ENCODE assay signal across 28 mouse cellular contexts in the genomic region with DNA sequence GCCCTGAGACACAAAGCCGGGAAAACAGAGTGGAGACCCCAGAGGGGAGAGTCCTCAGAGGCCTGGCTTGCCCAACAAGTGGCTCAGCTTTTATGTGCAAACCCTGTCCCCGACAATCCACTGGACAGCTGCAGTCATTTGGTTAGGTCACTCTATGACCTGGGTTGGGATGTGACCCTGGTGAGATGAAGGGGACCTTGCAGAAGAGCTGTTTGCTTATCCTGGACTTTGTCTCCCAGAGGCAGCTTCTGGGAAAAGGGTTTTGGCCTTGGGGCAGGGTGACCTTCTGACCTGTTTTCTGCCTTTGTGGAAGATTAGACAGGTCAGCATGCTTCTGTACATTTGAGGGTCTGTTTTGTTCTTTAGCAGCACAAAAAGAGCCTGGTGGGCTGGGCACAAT. TPM values are rescaled to one million over a fixed set of nuclear protein-coding genes. Genes with fewer than 3 reads are reported as not detected.
DNase-seq lines count a peak whose midpoint lies in the region; ATAC-seq lines count a peak whose summit lies in the region.
"Had no signal": no experiment of that assay in that cellular context is flagged by ENCODE, and none has a peak within 500 bp of the region (broad histone marks: within the 10 kb centered on the region; RNA-seq: fewer than 3 reads in every experiment).

No protein-coding gene starts in this region.

- H3K4me1 ChIP-seq in heart, embryonic 10.5 days = no peaks in the 10 kb centered on the region
- 0 out of 2 replicates have a peak, but pooled peaks cover 5% of the 10 kb centered on the region for H3K4me1 ChIP-seq in liver, embryonic 12.5 days
- H3K4me1 ChIP-seq in stomach, embryonic 15.5 days = no peaks in the 10 kb centered on the region
- no peaks in the 10 kb centered on the region for H3K4me1 ChIP-seq in midbrain, embryonic 11.5 days (ENCODE audit: control insufficient read depth, insufficient read depth, low read length)
- H3K4me1 ChIP-seq: forebrain, embryonic 13.5 days; heart, embryonic 15.5 days; limb, embryonic 13.5 days; midbrain, embryonic 12.5 days had no signal

- no peak overlapping the region for H3K4me3 ChIP-seq in heart, embryonic 10.5 days
- H3K4me3 ChIP-seq in liver, embryonic 12.5 days = no peak overlapping the region
- no peak overlapping the region for H3K4me3 ChIP-seq in stomach, embryonic 15.5 days (replicated peaks)
- no peak overlapping the region for H3K4me3 ChIP-seq in midbrain, embryonic 11.5 days (ENCODE audit: low read depth, low read length)
- H3K4me3 ChIP-seq: forebrain, embryonic 13.5 days; heart, adult 2 months; heart, embryonic 15.5 days; limb, embryonic 13.5 days; midbrain, embryonic 12.5 days had no signal

- H3K27ac ChIP-seq in heart, embryonic 10.5 days = no peak overlapping the region
- peak overlapping the region; percentile 68 for H3K27ac ChIP-seq in liver, embryonic 12.5 days
- no peak overlapping the region for H3K27ac ChIP-seq in stomach, embryonic 15.5 days
- no peak overlapping the region for H3K27ac ChIP-seq in midbrain, embryonic 11.5 days (ENCODE audit: low read depth, low read length)
- H3K27ac ChIP-seq: forebrain, embryonic 13.5 days; heart, embryonic 15.5 days; limb, embryonic 13.5 days; midbrain, embryonic 12.5 days had no signal

- H3K4me2 ChIP-seq in liver, embryonic 12.5 days = no peak overlapping the region
- no peak overlapping the region for H3K4me2 ChIP-seq in stomach, embryonic 15.5 days
- no peak overlapping the region for H3K4me2 ChIP-seq in midbrain, embryonic 11.5 days
- H3K4me2 ChIP-seq: forebrain, embryonic 13.5 days; heart, embryonic 15.5 days; limb, embryonic 13.5 days; midbrain, embryonic 12.5 days had no signal

- H3K9ac ChIP-seq in liver, embryonic 12.5 days = no peak overlapping the region
- H3K9ac ChIP-seq in stomach, embryonic 15.5 days = no peak overlapping the region
- H3K9ac ChIP-seq in midbrain, embryonic 11.5 days (ENCODE audit: low read length) = no peak overlapping the region
- H3K9ac ChIP-seq: forebrain, embryonic 13.5 days; heart, embryonic 15.5 days; limb, embryonic 13.5 days; midbrain, embryonic 12.5 days had no signal

- intact Hi-C loops in heart, postnatal 25 days (cut with DNase I) = loop anchor here (2.0 to 10.0 kb wide), 3 partner anchors 62 to 120 kb away; a partner anchor contains a TSS

- WGBS in heart, embryonic 10.5 days = 80% methylated on average over 2 of the region's 2 CpGs
- 60% methylated on average over 2 of the region's 2 CpGs for WGBS in liver, embryonic 12.5 days (ENCODE audit: insufficient replicate concordance)
- 77% methylated on average over 2 of the region's 2 CpGs for WGBS in stomach, embryonic 15.5 days
- WGBS in midbrain, embryonic 11.5 days = 76% methylated on average over 2 of the region's 2 CpGs

- no peaks in the 10 kb centered on the region for H3K36me3 ChIP-seq in heart, embryonic 10.5 days
- no peaks in the 10 kb centered on the region for H3K36me3 ChIP-seq in liver, embryonic 12.5 days
- no peaks in the 10 kb centered on the region for H3K36me3 ChIP-seq in stomach, embryonic 15.5 days
- H3K36me3 ChIP-seq in midbrain, embryonic 11.5 days (ENCODE audit: control insufficient read depth, insufficient read depth, low read length) = no peaks in the 10 kb centered on the region
- H3K36me3 ChIP-seq: heart, embryonic 15.5 days; limb, embryonic 13.5 days; midbrain, embryonic 12.5 days had no signal

- peak; percentile 73 for ATAC-seq in liver, embryonic 12.5 days
- ATAC-seq in stomach, embryonic 15.5 days (ENCODE audit: insufficient read depth, low FRiP score, low read depth) = peak; percentile 34; the same call in 1 of the 2 replicates
- no peak for ATAC-seq in megakaryocyte progenitor cell, adult 5-6 weeks (replicated peaks; ENCODE audit: poor library complexity)
- ATAC-seq in midbrain, embryonic 11.5 days (ENCODE audit: low FRiP score) = no peak
- ATAC-seq: forebrain, embryonic 13.5 days had no signal

- H3K27me3 ChIP-seq in heart, embryonic 10.5 days (ENCODE audit: insufficient read depth, poor library complexity, severe bottlenecking) = peaks cover 3% of the 10 kb centered on the region; the same call in 1 of the 2 replicates
- H3K27me3 ChIP-seq in liver, embryonic 12.5 days (replicated peaks) = peaks cover 16% of the 10 kb centered on the region
- H3K27me3 ChIP-seq in stomach, embryonic 15.5 days (replicated peaks) = no peaks in the 10 kb centered on the region
- no peaks in the 10 kb centered on the region for H3K27me3 ChIP-seq in midbrain, embryonic 11.5 days (ENCODE audit: control insufficient read depth, insufficient read depth, low read length)
- H3K27me3 ChIP-seq: forebrain, embryonic 13.5 days; limb, embryonic 13.5 days had no signal

- DNase-seq in heart, embryonic 10.5 days (ENCODE audit: low spot score) = peak; percentile 68
- no peak for DNase-seq in heart, postnatal 25 days (ENCODE audit: low spot score)
- peak; percentile 11 for DNase-seq in ovary, adult 18-20 months (ENCODE audit: low spot score)
- DNase-seq in ovary, postnatal 10 days (ENCODE audit: low spot score) = no peak
- DNase-seq in midbrain, embryonic 11.5 days (ENCODE audit: low spot score, missing footprints) = no peak
- DNase-seq: cerebellum, adult 8-10 months; gastrocnemius, postnatal 10 days; kidney, adult 8-10 months; kidney, postnatal 4 days; right cerebral cortex, postnatal 14 days; spleen, adult 18-20 months had no signal

- no peaks in the 10 kb centered on the region for H3K9me3 ChIP-seq in heart, embryonic 10.5 days
- no peaks in the 10 kb centered on the region for H3K9me3 ChIP-seq in liver, embryonic 12.5 days (replicated peaks)
- H3K9me3 ChIP-seq in stomach, embryonic 15.5 days = no peaks in the 10 kb centered on the region
- no peaks in the 10 kb centered on the region for H3K9me3 ChIP-seq in midbrain, embryonic 11.5 days (ENCODE audit: control insufficient read depth, low read length)
- H3K9me3 ChIP-seq: forebrain, embryonic 13.5 days; heart, embryonic 15.5 days; limb, embryonic 13.5 days; midbrain, embryonic 12.5 days had no signal

RNA-seq across cellular contexts. Expression of a gene that starts 1.7 kb away (rescaled TPM):
- 0.16 and 2.1 TPM in 2 replicates for polyA plus RNA-seq in heart, embryonic 10.5 days (2016; fragmentation: Nextera tagmentation; extraction: Ambion mirVana)
- total RNA-seq in heart, postnatal 25 days (2021) = not detected
- 20.1 and 21.2 TPM in 2 replicates for polyA plus RNA-seq in liver, embryonic 12.5 days (2016; fragmentation: Nextera tagmentation; extraction: Ambion mirVana)
- polyA plus RNA-seq in stomach, embryonic 15.5 days (2015; fragmentation: Nextera tagmentation; extraction: Ambion mirVana) = 1.2 and 2.7 TPM in 2 replicates
- not detected in 2 replicates for total RNA-seq in megakaryocyte progenitor cell, adult 5-6 weeks (2015)
- not detected in 2 replicates for total RNA-seq in megakaryocyte progenitor cell, adult 5-6 weeks (2017)
- not detected in 2 replicates for polyA plus RNA-seq in midbrain, embryonic 11.5 days (2014; fragmentation: Nextera tagmentation; extraction: Ambion mirVana)
- total RNA-seq: heart, adult 2 months; hematopoietic stem cell, adult 5-6 weeks; layer of hippocampus, postnatal 14 days; left cerebral cortex, postnatal 14 days; MEL; monocyte, adult 5-6 weeks had no signal
- polyA plus RNA-seq: cortical plate, adult 2 months; embryonic facial prominence, embryonic 11.5 days; forebrain, embryonic 13.5 days; limb, embryonic 13.5 days; midbrain, embryonic 12.5 days; neural tube, embryonic 11.5 days; thymus, postnatal 0 days had no signal

RNA-seq across cellular contexts. Expression of a gene that starts 6.4 kb away (rescaled TPM):
- polyA plus RNA-seq in heart, embryonic 10.5 days (2016; fragmentation: Nextera tagmentation; extraction: Ambion mirVana) = 7.3 and 13.4 TPM in 2 replicates
- 1 to 10 TPM; 4.0 to 5.3 TPM for total RNA-seq in heart, postnatal 25 days (2021)
- polyA plus RNA-seq in liver, embryonic 12.5 days (2016; fragmentation: Nextera tagmentation; extraction: Ambion mirVana) = 9.3 and 9.4 TPM in 2 replicates
- polyA plus RNA-seq in stomach, embryonic 15.5 days (2015; fragmentation: Nextera tagmentation; extraction: Ambion mirVana) = 10.7 and 10.8 TPM in 2 replicates
- total RNA-seq in megakaryocyte progenitor cell, adult 5-6 weeks (2015) = 8.5 and 8.8 TPM in 2 replicates
- total RNA-seq in megakaryocyte progenitor cell, adult 5-6 weeks (2017) = 12.2 and 13.8 TPM in 2 replicates
- 17.9 and 19.2 TPM in 2 replicates for polyA plus RNA-seq in midbrain, embryonic 11.5 days (2014; fragmentation: Nextera tagmentation; extraction: Ambion mirVana)

RNA-seq across cellular contexts. Expression of a gene that starts 21.2 kb away (rescaled TPM):
- 0.64 and 5.0 TPM in 2 replicates for polyA plus RNA-seq in heart, embryonic 10.5 days (2016; fragmentation: Nextera tagmentation; extraction: Ambion mirVana)
- total RNA-seq in heart, postnatal 25 days (2021) = under 1 TPM; 0.39 to 0.64 TPM
- 74.1 and 74.2 TPM in 2 replicates for polyA plus RNA-seq in liver, embryonic 12.5 days (2016; fragmentation: Nextera tagmentation; extraction: Ambion mirVana)
- 5.3 and 15.0 TPM in 2 replicates for polyA plus RNA-seq in stomach, embryonic 15.5 days (2015; fragmentation: Nextera tagmentation; extraction: Ambion mirVana)
- total RNA-seq in megakaryocyte progenitor cell, adult 5-6 weeks (2015) = not detected in 2 replicates
- not detected in 2 replicates for total RNA-seq in megakaryocyte progenitor cell, adult 5-6 weeks (2017)
- 0.48 and 0.57 TPM in 2 replicates for polyA plus RNA-seq in midbrain, embryonic 11.5 days (2014; fragmentation: Nextera tagmentation; extraction: Ambion mirVana)
- total RNA-seq: hematopoietic stem cell, adult 5-6 weeks; MEL; monocyte, adult 5-6 weeks had no signal
- polyA plus RNA-seq: neural tube, embryonic 11.5 days had no signal

RNA-seq across cellular contexts. Expression of a gene that starts 56.5 kb away (rescaled TPM):
- polyA plus RNA-seq in heart, embryonic 10.5 days (2016; fragmentation: Nextera tagmentation; extraction: Ambion mirVana) = 41.2 and 46.7 TPM in 2 replicates
- total RNA-seq in heart, postnatal 25 days (2021) = 10 to 100 TPM; 18.5 to 22.1 TPM
- polyA plus RNA-seq in liver, embryonic 12.5 days (2016; fragmentation: Nextera tagmentation; extraction: Ambion mirVana) = 23.5 and 23.9 TPM in 2 replicates
- polyA plus RNA-seq in stomach, embryonic 15.5 days (2015; fragmentation: Nextera tagmentation; extraction: Ambion mirVana) = 54.4 and 54.8 TPM in 2 replicates
- 54.2 and 64.4 TPM in 2 replicates for total RNA-seq in megakaryocyte progenitor cell, adult 5-6 weeks (2015)
- 29.2 and 37.7 TPM in 2 replicates for total RNA-seq in megakaryocyte progenitor cell, adult 5-6 weeks (2017)
- polyA plus RNA-seq in midbrain, embryonic 11.5 days (2014; fragmentation: Nextera tagmentation; extraction: Ambion mirVana) = 63.4 and 68.3 TPM in 2 replicates

RNA-seq across cellular contexts. Expression of a gene that starts 56.7 kb away (rescaled TPM):
- polyA plus RNA-seq in heart, embryonic 10.5 days (2016; fragmentation: Nextera tagmentation; extraction: Ambion mirVana) = 290 and 338 TPM in 2 replicates
- 100 to 1,000 TPM; 138 to 145 TPM for total RNA-seq in heart, postnatal 25 days (2021)
- polyA plus RNA-seq in liver, embryonic 12.5 days (2016; fragmentation: Nextera tagmentation; extraction: Ambion mirVana) = 296 and 308 TPM in 2 replicates
- 442 and 483 TPM in 2 replicates for polyA plus RNA-seq in stomach, embryonic 15.5 days (2015; fragmentation: Nextera tagmentation; extraction: Ambion mirVana)
- 257 and 280 TPM in 2 replicates for total RNA-seq in megakaryocyte progenitor cell, adult 5-6 weeks (2015)
- 105 TPM in 2 replicates for total RNA-seq in megakaryocyte progenitor cell, adult 5-6 weeks (2017)
- 269 and 301 TPM in 2 replicates for polyA plus RNA-seq in midbrain, embryonic 11.5 days (2014; fragmentation: Nextera tagmentation; extraction: Ambion mirVana)

Comparison
In these comparisons a context has a peak if more than half of its experiments do, and no peak if none do; other contexts are left out.
1. DNase-seq: peak in heart, embryonic 10.5 days (single experiment) and ovary, adult 18-20 months (single experiment); none in heart, postnatal 25 days (single experiment), ovary, postnatal 10 days (single experiment) and midbrain, embryonic 11.5 days (single experiment).
2. ATAC-seq: peak in liver, embryonic 12.5 days (single experiment) and stomach, embryonic 15.5 days (single experiment); none in megakaryocyte progenitor cell, adult 5-6 weeks (single experiment) and midbrain, embryonic 11.5 days (single experiment).